Mouse (Mus musculus): Measurements from ENCODE around the gene Hipk2.

Hipk2 gene

GRCm38 (mm10) chr6:38789221-38789810 is 86.6 kb downstream of the Hipk2 start:
- no peak for DNase-seq (ENCODE audit: low spot score)

GRCm38 (mm10) chr6:38787811-38788509 is 88.0 kb downstream of the Hipk2 start:
- DNase-seq (ENCODE audit: low spot score): no peak

- no peak for DNase-seq (ENCODE audit: low spot score)
Measured at GRCm38 (mm10) chr6:38787134-38787533, 88.8 kb downstream of the Hipk2 start.

GRCm38 (mm10) chr6:38785747-38786146 is 90.2 kb downstream of the Hipk2 start:
- no peak for DNase-seq (ENCODE audit: low spot score)

- no peak for DNase-seq (ENCODE audit: low spot score)
Measured at GRCm38 (mm10) chr6:38779411-38779810, 96.6 kb downstream of the Hipk2 start.

- DNase-seq (ENCODE audit: low spot score): peak; percentile 18
Measured at GRCm38 (mm10) chr6:38778887-38779286, 97.1 kb downstream of the Hipk2 start.

GRCm38 (mm10) chr6:38776000-38776584 is 99.9 kb downstream of the Hipk2 start:
- no peak for DNase-seq (ENCODE audit: low spot score)

- no peak for DNase-seq (ENCODE audit: low spot score)
Measured at GRCm38 (mm10) chr6:38772836-38773518, 103.0 kb downstream of the Hipk2 start.

GRCm38 (mm10) chr6:38771061-38771667 is 104.8 kb downstream of the Hipk2 start:
- no peak for DNase-seq (ENCODE audit: low spot score)

GRCm38 (mm10) chr6:38769627-38770026 is 106.3 kb downstream of the Hipk2 start:
- DNase-seq (ENCODE audit: low spot score): no peak

GRCm38 (mm10) chr6:38762588-38763265 is 113.2 kb downstream of the Hipk2 start:
- no peak for DNase-seq (ENCODE audit: low spot score)

- DNase-seq (ENCODE audit: low spot score): no peak
Measured at GRCm38 (mm10) chr6:38762006-38762405, 114.0 kb downstream of the Hipk2 start.

GRCm38 (mm10) chr6:38760911-38761706 is 114.9 kb downstream of the Hipk2 start:
- no peak for DNase-seq (ENCODE audit: low spot score)

GRCm38 (mm10) chr6:38759922-38760620 is 115.9 kb downstream of the Hipk2 start:
- DNase-seq (ENCODE audit: low spot score): peak; percentile 9

- DNase-seq (ENCODE audit: low spot score): no peak
Measured at GRCm38 (mm10) chr6:38759186-38759585, 116.8 kb downstream of the Hipk2 start.

GRCm38 (mm10) chr6:38757597-38757996 is 118.4 kb downstream of the Hipk2 start:
- no peak for DNase-seq (ENCODE audit: low spot score)

GRCm38 (mm10) chr6:38756968-38757367 is 119.0 kb downstream of the Hipk2 start:
- no peak for DNase-seq (ENCODE audit: low spot score)

- DNase-seq (ENCODE audit: low spot score): no peak
Measured at GRCm38 (mm10) chr6:38755961-38756360, 120.0 kb downstream of the Hipk2 start.

GRCm38 (mm10) chr6:38755188-38755587 is 120.8 kb downstream of the Hipk2 start:
- no peak for DNase-seq (ENCODE audit: low spot score)

GRCm38 (mm10) chr6:38753729-38754128 is 122.2 kb downstream of the Hipk2 start:
- DNase-seq (ENCODE audit: low spot score): no peak

Data from MN1 (cell line).